Mouse (Mus musculus): ENCODE measurements at regions not wholly inside any gene's neighbourhood (a gene's known extent, or its start where the extent isn't known, plus 50 kb on each side); places are given as distances from the start of the nearest gene placed in this dataset.

- DNase-seq (ENCODE audit: low read depth, low spot score) = no peak
Observed at GRCm38 (mm10) chr2:173368899-173369298, 92.6 kb upstream of the Pmepa1 start.

- no peak for DNase-seq (ENCODE audit: low read depth, low spot score)
Observed at GRCm38 (mm10) chr2:173376926-173377325, 100.6 kb upstream of the Pmepa1 start.

GRCm38 (mm10) chr2:173377497-173378257, 101.3 kb upstream of the Pmepa1 start:
- DNase-seq (ENCODE audit: low read depth, low spot score) = peak; percentile 79

GRCm38 (mm10) chr2:173379736-173380135, 103.4 kb upstream of the Pmepa1 start:
- no peak for DNase-seq (ENCODE audit: low read depth, low spot score)

GRCm38 (mm10) chr2:173380341-173380761, 104.0 kb upstream of the Pmepa1 start:
- no peak for DNase-seq (ENCODE audit: low read depth, low spot score)

GRCm38 (mm10) chr2:173382176-173382813, 106.0 kb upstream of the Pmepa1 start:
- DNase-seq (ENCODE audit: low read depth, low spot score) = no peak

GRCm38 (mm10) chr2:173384935-173385586, 108.7 kb upstream of the Pmepa1 start:
- peak; percentile 68 for DNase-seq (ENCODE audit: low read depth, low spot score)

- DNase-seq (ENCODE audit: low read depth, low spot score) = peak; percentile 44
Observed at GRCm38 (mm10) chr2:173385722-173386141, 109.4 kb upstream of the Pmepa1 start.

GRCm38 (mm10) chr2:173388140-173388539, 111.8 kb upstream of the Pmepa1 start:
- no peak for DNase-seq (ENCODE audit: low read depth, low spot score)

GRCm38 (mm10) chr2:173392557-173393323, 116.4 kb upstream of the Pmepa1 start:
- DNase-seq (ENCODE audit: low read depth, low spot score) = no peak

- no peak for DNase-seq (ENCODE audit: low read depth, low spot score)
Observed at GRCm38 (mm10) chr2:173393324-173393592, 116.9 kb upstream of the Pmepa1 start.

GRCm38 (mm10) chr2:173395526-173395925, 119.2 kb upstream of the Pmepa1 start:
- no peak for DNase-seq (ENCODE audit: low read depth, low spot score)

- DNase-seq (ENCODE audit: low read depth, low spot score) = no peak
Observed at GRCm38 (mm10) chr2:173397846-173398331, 121.6 kb upstream of the Pmepa1 start.

GRCm38 (mm10) chr2:173405629-173406028, 116.8 kb upstream of the 1700021F07Rik start:
- no peak for DNase-seq (ENCODE audit: low read depth, low spot score)

- DNase-seq (ENCODE audit: low read depth, low spot score) = no peak
Observed at GRCm38 (mm10) chr2:173406344-173407094, 115.9 kb upstream of the 1700021F07Rik start.

GRCm38 (mm10) chr2:173407133-173407532, 115.3 kb upstream of the 1700021F07Rik start:
- DNase-seq (ENCODE audit: low read depth, low spot score) = no peak

GRCm38 (mm10) chr2:173408681-173409081, 113.7 kb upstream of the 1700021F07Rik start:
- DNase-seq (ENCODE audit: low read depth, low spot score) = no peak

GRCm38 (mm10) chr2:173409433-173409832, 113.0 kb upstream of the 1700021F07Rik start:
- no peak for DNase-seq (ENCODE audit: low read depth, low spot score)

- DNase-seq (ENCODE audit: low read depth, low spot score) = peak; percentile 16
Observed at GRCm38 (mm10) chr2:173413906-173414656, 108.3 kb upstream of the 1700021F07Rik start.

- DNase-seq (ENCODE audit: low read depth, low spot score) = no peak
Observed at GRCm38 (mm10) chr2:173415429-173415828, 107.0 kb upstream of the 1700021F07Rik start.

Data from skeletal muscle tissue, adult 2 months (tissue).